Mouse (Mus musculus) intestine, embryonic 16.5 days (tissue): ENCODE results near the gene Cldn16. TPM values are rescaled to one million over a fixed set of nuclear protein-coding genes. Genes with fewer than 3 reads are reported as not detected.
A peak's percentile ranks its signal among the peaks of the same experiment; 100 is the strongest.

ENCODE experiments used
- ATAC-seq: fragments of 200-750 bp; cut with Nextera tagmentation; 2 replicates; pipeline ENCODE4 v1.8.0; 2017; ENCODE audit warnings: moderate TSS enrichment, moderate library complexity
- H3K27ac ChIP-seq: fragments of 300-500 bp; sonication (generic); 2 replicates; pipeline ENCODE4 v1.5.1; 2014; ENCODE audit warnings: mild to moderate bottlenecking, low read length
- H3K27me3 ChIP-seq: fragments of 300-500 bp; sonication (generic); replicated peaks from 2 replicates; pipeline ENCODE4 v1.6.1; 2014; ENCODE audit warnings: low read length, control low read depth, mixed read lengths; ENCODE audit not compliant: control insufficient read depth, insufficient read depth
- H3K36me3 ChIP-seq: fragments of 300-500 bp; sonication (generic); 2 replicates; pipeline ENCODE4 v1.6.1; 2014; ENCODE audit warnings: low read length, control low read depth; ENCODE audit not compliant: control insufficient read depth, insufficient read depth
- H3K4me1 ChIP-seq: fragments of 300-500 bp; sonication (generic); 2 replicates; pipeline ENCODE4 v1.6.1; 2014; ENCODE audit warnings: low read length, control low read depth, mixed read lengths; ENCODE audit not compliant: control insufficient read depth, insufficient read depth
- H3K4me2 ChIP-seq: fragments of 300-500 bp; sonication (generic); 2 replicates; pipeline ENCODE4 v1.6.1; 2014; ENCODE audit warnings: low read depth, low read length, control low read depth
- H3K4me3 ChIP-seq: fragments of 300-500 bp; sonication (generic); 2 replicates; pipeline ENCODE4 v1.5.1; 2014; ENCODE audit warnings: mild to moderate bottlenecking, low read length
- H3K9ac ChIP-seq: fragments of 300-500 bp; sonication (generic); 2 replicates; pipeline ENCODE4 v1.6.1; 2014; ENCODE audit warnings: low read depth, low read length
- H3K9me3 ChIP-seq: fragments of 300-500 bp; sonication (generic); 2 replicates; pipeline ENCODE4 v1.6.1; 2016; ENCODE audit warnings: low read length, control low read depth; ENCODE audit not compliant: control insufficient read depth
- WGBS: fragments of 180-500 bp; shearing (Covaris S2); extraction: QIAGEN DNeasy Blood & Tissue Kit; methylation state at CpG from one replicate; pipeline ENCODE4 v1.1.7; 2014; 5-methylcytosine and 5-hydroxymethylcytosine counted together
- polyA plus RNA-seq: library from polyadenylated mRNA; unstranded; fragments of >200 nt; fragmentation: Nextera tagmentation; extraction: Ambion mirVana; gene quantifications from 2 replicates; pipeline ENCODE4 v1.2.1, GENCODE M21; 2015

Gene Cldn16
- not detected in 2 replicates for polyA plus RNA-seq

DNA sequence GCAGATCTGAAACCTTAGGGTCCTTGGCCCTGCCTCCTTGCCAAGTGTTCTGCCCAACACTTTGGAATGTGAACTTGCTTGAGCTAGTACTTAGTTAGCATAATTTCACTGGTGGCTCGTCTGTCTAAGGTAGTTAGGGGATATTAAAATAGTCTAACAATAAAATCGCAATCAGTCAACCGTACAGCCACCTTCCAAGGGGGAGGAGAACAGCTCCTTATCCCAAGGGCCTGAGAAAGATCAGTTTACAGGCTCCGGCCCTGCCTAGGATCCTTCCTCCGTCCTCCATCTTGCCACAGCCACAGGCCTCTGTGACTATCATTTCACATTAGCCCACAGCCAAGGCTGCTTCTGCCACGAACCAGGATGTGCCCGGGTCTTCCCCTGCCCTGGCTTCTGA, at the start of gene Cldn16:
TSS of gene Cldn16 (plus strand) at position 301 of the 400 bp plus-strand sequence.
- Histone ChIP-seq H3K9me3 (no peaks in the 10 kb centered on the region), H3K9ac (no peak within 1 kb of the TSS), H3K4me3 (no peak within 1 kb of the TSS), H3K4me1 (no peaks in the 10 kb centered on the region), H3K27ac (no peak within 1 kb of the TSS), H3K4me2 (no peak within 1 kb of the TSS), H3K36me3 (no peaks in the 10 kb centered on the region), H3K27me3 (no peaks in the 10 kb centered on the region)
- no peak for ATAC-seq
- WGBS, result 77% methylated on average over 7 of the region's 7 CpGs

DNA sequence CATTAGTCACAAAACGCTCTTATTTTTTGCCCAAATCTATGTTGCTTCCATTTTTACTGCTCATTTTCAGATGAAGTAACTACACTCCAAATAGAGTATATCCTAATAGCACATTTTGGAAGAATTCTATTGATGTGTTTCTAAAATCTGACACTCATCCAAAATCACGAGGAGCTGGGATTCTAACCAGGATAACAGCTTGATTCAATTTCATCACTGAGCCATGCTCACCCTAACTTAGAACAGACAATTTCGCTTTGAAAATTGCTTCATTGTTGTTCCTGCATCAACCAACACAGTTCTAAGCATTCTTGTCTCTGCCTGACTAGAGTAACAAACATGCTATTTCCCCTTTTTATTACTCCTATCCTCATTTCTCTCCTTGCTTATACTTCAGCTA, 44.3 kb upstream of the Cldn16 start:
- H3K27ac ChIP-seq, result no peak overlapping the region
- no peak overlapping the region for H3K4me2 ChIP-seq
- 80% methylated on average over 3 of the region's 3 CpGs for WGBS
- ATAC-seq, result no peak
- H3K9me3 ChIP-seq, result no peaks in the 10 kb centered on the region
- no peaks in the 10 kb centered on the region for H3K36me3 ChIP-seq
- no peak overlapping the region for H3K9ac ChIP-seq
- no peaks in the 10 kb centered on the region for H3K4me1 ChIP-seq
- no peak overlapping the region for H3K4me3 ChIP-seq
- H3K27me3 ChIP-seq, result no peaks in the 10 kb centered on the region

DNA sequence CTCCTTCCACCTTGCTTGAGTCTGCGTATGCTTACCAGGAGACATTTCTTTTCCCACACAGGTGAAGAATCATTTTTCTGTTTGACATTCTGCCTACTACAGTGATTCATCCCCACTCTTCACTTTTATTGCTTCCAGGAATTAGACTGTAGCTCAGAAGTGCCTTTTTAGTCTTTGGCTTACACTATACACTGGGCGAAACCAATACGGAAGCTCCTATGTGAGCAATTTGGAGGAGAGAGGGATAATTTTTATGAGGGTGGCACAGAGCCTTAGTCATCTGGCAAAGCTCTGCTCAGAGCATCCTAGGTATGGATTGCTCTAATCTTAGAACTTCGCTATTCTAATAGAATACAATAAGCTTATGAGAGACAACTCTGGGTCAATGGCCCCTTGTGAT, 40.9 kb upstream of the Cldn16 start:
- ATAC-seq, result no peak
- Histone ChIP-seq H3K9ac (no peak overlapping the region), H3K9me3 (no peaks in the 10 kb centered on the region), H3K36me3 (no peaks in the 10 kb centered on the region), H3K4me1 (no peaks in the 10 kb centered on the region), H3K4me3 (no peak overlapping the region), H3K4me2 (no peak overlapping the region), H3K27me3 (no peaks in the 10 kb centered on the region), H3K27ac (no peak overlapping the region)
- WGBS, result 89% methylated on average over 4 of the region's 4 CpGs

DNA sequence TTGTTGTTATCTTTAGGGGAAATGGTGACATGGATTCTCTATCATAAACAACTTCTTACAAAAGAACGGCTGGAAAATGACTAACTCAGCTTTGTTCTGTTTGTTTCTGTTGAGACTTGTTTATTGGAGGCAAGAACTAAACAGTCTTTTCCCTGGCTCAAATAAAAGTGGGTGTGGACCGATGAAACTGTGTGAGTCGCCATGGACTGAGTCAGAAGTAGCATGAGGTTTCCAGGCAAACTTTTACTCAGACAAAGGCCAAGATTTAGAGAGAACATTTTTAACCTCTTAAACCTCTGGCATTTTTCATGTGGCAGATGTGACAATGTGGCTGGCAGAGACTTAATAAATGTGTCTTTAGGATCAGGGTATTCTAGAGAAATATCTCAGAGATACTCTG, 32.7 kb upstream of the Cldn16 start:
- Histone ChIP-seq H3K4me1 (no peaks in the 10 kb centered on the region), H3K9ac (no peak overlapping the region), H3K9me3 (no peaks in the 10 kb centered on the region), H3K4me2 (no peak overlapping the region), H3K27me3 (no peaks in the 10 kb centered on the region), H3K4me3 (no peak overlapping the region), H3K27ac (no peak overlapping the region), H3K36me3 (no peaks in the 10 kb centered on the region)
- no peak for ATAC-seq
- WGBS, result 52% methylated on average over 3 of the region's 3 CpGs

DNA sequence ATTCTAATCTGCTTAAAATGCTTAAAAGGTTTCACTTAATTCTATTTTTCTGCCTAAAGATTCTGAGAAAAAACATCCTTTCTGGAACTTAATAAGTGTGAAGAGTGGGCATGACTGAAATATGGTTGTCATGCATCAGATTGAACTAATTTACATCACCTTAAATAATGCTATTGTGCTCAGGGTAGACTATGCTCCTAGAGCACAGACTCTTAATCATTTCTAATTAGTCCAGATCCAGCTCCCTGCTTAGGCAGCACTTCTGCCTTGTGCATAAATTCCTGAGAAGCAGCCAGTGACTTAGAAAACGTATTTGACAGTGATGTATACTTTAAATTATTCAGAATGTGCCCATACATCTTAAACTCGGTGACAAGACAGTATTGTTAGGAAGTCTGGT, 29.4 kb upstream of the Cldn16 start:
- H3K9me3 ChIP-seq, result no peaks in the 10 kb centered on the region
- H3K4me2 ChIP-seq, result no peak overlapping the region
- no peak for ATAC-seq
- no peak overlapping the region for H3K27ac ChIP-seq
- H3K9ac ChIP-seq, result no peak overlapping the region
- H3K36me3 ChIP-seq, result no peaks in the 10 kb centered on the region
- no peaks in the 10 kb centered on the region for H3K4me1 ChIP-seq
- WGBS, result 29% methylated on average over 2 of the region's 2 CpGs
- no peak overlapping the region for H3K4me3 ChIP-seq
- H3K27me3 ChIP-seq, result no peaks in the 10 kb centered on the region

DNA sequence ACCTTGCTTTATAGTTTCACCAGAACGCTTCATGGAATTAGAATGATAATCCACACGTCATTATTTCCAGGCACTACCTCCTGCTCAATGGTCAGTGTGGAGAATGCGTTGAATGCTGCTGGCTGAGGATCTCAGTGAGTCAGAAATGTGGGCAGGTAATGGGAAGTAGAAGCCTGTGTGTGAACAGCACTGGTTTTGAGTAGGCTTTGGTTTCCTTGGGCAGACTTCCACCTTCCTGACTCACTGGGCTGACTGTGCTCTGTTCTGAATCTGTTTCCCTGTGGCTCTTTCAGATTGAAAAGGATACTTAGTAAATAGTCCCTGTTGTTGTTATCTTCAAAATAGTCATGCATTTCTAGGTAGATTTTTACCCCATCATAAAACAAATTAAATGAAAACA, 22.9 kb upstream of the Cldn16 start:
- 86% methylated on average over 3 of the region's 3 CpGs for WGBS
- Histone ChIP-seq H3K27ac (no peak overlapping the region), H3K4me3 (no peak overlapping the region), H3K9ac (no peak overlapping the region), H3K9me3 (no peaks in the 10 kb centered on the region), H3K4me1 (no peaks in the 10 kb centered on the region), H3K27me3 (no peaks in the 10 kb centered on the region), H3K36me3 (no peaks in the 10 kb centered on the region), H3K4me2 (no peak overlapping the region)
- no peak for ATAC-seq

DNA sequence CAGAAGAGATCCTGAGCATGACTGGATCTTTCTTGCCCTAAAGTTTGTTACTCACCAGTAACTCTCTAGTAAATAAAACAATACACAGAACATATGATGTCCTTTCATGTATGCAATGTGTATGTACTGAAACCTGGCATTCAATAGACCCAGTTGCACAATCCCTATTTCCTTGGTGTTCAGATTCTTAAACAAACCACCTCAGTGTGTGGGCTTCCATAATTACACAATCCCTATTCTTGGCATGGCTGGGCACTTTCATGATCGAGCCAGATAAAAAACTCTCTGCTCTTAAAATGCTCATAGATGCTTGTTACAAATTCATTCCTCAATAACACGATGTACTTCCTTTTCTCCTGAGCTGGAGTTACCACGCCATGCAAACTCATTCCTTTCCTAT, 21.8 kb upstream of the Cldn16 start:
- WGBS, result 88% methylated on average over 3 of the region's 3 CpGs
- Histone ChIP-seq H3K4me1 (no peaks in the 10 kb centered on the region), H3K4me3 (no peak overlapping the region), H3K27me3 (no peaks in the 10 kb centered on the region), H3K36me3 (no peaks in the 10 kb centered on the region), H3K27ac (no peak overlapping the region), H3K9me3 (no peaks in the 10 kb centered on the region), H3K4me2 (no peak overlapping the region), H3K9ac (no peak overlapping the region)
- no peak for ATAC-seq

DNA sequence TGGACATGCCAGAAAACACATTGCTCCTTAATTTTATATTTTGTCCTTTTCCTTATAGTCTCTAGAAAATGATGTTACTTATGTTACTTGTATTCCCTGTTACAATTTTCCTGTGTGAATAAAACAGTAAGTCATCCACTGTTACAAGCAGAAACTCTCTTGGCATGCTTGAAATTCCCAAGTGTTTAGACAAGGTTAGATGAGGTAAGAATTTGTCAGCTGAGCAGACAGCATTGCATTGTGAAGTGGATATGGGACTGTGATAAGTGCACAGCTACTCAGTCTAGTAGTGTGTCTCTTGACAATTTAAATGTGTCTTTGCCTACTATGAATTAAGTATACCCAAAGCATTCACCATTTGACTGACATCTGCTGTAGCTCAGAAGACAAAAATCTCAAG, 18.1 kb upstream of the Cldn16 start:
- no peak overlapping the region for H3K4me2 ChIP-seq
- no peaks in the 10 kb centered on the region for H3K27me3 ChIP-seq
- no peak overlapping the region for H3K9ac ChIP-seq
- ATAC-seq, result no peak
- H3K27ac ChIP-seq, result no peak overlapping the region
- no peaks in the 10 kb centered on the region for H3K9me3 ChIP-seq
- H3K4me1 ChIP-seq, result no peaks in the 10 kb centered on the region
- no peak overlapping the region for H3K4me3 ChIP-seq
- H3K36me3 ChIP-seq, result no peaks in the 10 kb centered on the region

DNA sequence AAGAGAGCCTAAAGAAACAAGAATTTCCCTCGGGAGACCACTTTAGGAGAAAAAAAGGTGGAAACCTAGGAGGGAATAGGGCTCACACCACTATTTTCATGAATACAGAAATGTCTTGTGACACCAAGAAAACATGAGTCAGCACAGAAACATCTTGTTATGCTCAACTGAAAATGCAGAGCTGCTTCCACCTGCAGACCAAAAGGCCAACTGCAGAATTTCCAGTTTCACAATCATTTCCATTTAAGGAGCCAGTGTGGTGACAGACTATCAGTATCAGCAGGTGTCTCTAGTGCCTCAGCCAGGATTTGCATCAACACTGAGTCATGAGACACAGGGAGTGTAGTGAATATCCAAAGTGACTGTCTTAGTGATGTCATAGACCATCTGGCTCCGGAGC, 15.3 kb upstream of the Cldn16 start:
- Histone ChIP-seq H3K27ac (no peak overlapping the region), H3K4me3 (no peak overlapping the region), H3K27me3 (no peaks in the 10 kb centered on the region), H3K4me1 (no peaks in the 10 kb centered on the region), H3K9ac (no peak overlapping the region), H3K4me2 (no peak overlapping the region), H3K36me3 (no peaks in the 10 kb centered on the region), H3K9me3 (no peaks in the 10 kb centered on the region)
- 65% methylated on average over 2 of the region's 2 CpGs for WGBS
- ATAC-seq, result 0 out of 2 replicates have a peak, but pooled peaks have one; percentile 33

DNA sequence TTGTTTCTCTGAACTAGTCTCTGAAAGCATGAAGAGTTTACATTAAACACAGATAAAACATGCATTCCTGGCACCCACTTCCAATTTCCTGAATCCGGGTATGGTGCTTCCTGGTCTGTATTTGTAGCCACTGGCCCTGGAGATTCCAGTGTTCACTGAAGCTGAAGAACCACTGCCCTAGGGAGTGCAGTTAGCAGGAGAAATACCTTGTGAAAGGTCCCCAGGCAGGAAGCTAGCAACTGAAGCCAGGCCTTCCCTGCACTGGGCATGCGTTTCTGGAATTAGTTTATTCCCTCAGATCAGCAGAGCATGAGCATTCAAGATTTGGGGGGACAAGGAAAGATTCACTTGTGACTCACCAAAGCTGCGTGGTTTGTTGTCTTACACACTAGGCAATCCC, 8.8 kb upstream of the Cldn16 start:
- Histone ChIP-seq H3K4me1 (no peaks in the 10 kb centered on the region), H3K9ac (no peak overlapping the region), H3K9me3 (no peaks in the 10 kb centered on the region), H3K27ac (no peak overlapping the region), H3K36me3 (no peaks in the 10 kb centered on the region), H3K4me3 (no peak overlapping the region), H3K27me3 (no peaks in the 10 kb centered on the region), H3K4me2 (no peak overlapping the region)
- WGBS, result 50% methylated on average over 3 of the region's 3 CpGs
- ATAC-seq, result no peak
